Mouse (Mus musculus) spleen, adult 2 months (tissue): ENCODE data around the gene Grik3.

Source experiments
- CTCF ChIP-seq: fragments of 200-500 bp; IDR thresholded peaks from 2 replicates; pipeline ENCODE4 v1.5.1; 2011; ENCODE audit warnings: mild to moderate bottlenecking, inconsistent platforms; ENCODE audit not compliant: insufficient read depth, insufficient read length, insufficient replicate concordance; ENCODE audit errors: extremely low read depth
- POLR2A ChIP-seq: fragments of 200-500 bp; IDR thresholded peaks from 2 replicates; pipeline ENCODE4 v1.6.1; 2011; ENCODE audit warnings: low read depth, low read length, inconsistent platforms

DNA sequence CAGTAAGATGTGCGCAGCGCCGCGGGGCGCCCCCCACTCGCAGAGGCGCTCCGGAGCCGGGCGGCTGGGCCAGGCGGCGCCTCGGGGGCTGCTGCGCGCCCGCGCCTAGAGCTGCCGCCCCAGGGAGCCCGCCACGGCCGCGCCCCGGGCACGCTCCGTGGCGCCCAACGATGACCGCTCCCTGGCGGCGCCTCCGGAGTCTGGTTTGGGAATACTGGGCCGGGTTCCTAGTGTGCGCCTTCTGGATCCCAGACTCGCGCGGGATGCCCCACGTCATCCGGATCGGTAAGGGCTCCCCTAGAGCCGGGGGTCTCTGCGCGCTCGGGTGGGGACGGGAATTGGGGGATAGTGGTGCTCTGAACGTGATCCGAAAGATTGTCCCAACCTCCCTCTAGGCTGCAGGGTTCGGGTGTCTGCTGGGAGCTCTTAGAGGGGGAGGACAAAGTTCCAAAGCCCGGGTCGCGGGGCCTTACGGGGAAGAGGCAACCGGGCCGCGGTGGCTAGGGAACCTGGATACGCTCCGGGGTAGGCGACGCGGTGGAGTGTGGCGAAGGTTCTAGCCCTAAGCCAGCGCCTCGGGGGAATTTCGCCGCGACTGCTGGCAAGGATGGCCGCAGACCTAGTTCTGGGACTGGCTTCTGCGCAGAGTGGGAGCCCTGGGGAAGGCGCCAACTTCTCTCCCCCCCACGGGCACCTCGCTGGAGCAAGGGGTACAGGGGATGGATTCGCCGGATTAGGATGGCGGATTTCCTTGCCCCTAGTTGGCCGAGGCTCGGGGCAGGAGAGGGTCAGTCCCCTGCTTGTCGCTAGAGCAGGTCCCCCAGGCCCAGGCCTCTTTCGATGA is at the start of gene Grik3:
- TF ChIP-seq CTCF (no peak), POLR2A (no peak)
